Mouse (Mus musculus): ENCODE measurements around the gene Kif2c.
"Not testable (repeated sequence)": the region's sequence is repeated elsewhere in the genome, so short reads cannot be mapped to it uniquely, and the experiment has no call there.

The Kif2c gene

GRCm38 (mm10) chr4:117202992-117203354 lies 20.5 kb upstream of the Kif2c start:
- DNase-seq (ENCODE audit: low read depth, low spot score): peak; percentile 18
- no peaks in the 10 kb centered on the region for H3K27me3 ChIP-seq (ENCODE audit: control insufficient read depth, insufficient read depth, low read length, poor library complexity, severe bottlenecking)
- no peaks in the 10 kb centered on the region for H3K36me3 ChIP-seq (ENCODE audit: control insufficient read depth, insufficient read depth, low read length, poor library complexity, severe bottlenecking)

- no peaks in the 10 kb centered on the region for H3K36me3 ChIP-seq (ENCODE audit: control insufficient read depth, insufficient read depth, low read length, poor library complexity, severe bottlenecking)
- peak; percentile 89 for DNase-seq (ENCODE audit: low read depth, low spot score)
- H3K27me3 ChIP-seq (ENCODE audit: control insufficient read depth, insufficient read depth, low read length, poor library complexity, severe bottlenecking): no peaks in the 10 kb centered on the region
These were observed 19.9 kb upstream of the Kif2c start for GRCm38 (mm10) chr4:117202046-117202991.

- DNase-seq (ENCODE audit: low read depth, low spot score): no peak
- H3K27me3 ChIP-seq (ENCODE audit: control insufficient read depth, insufficient read depth, low read length, poor library complexity, severe bottlenecking): no peaks in the 10 kb centered on the region
- H3K36me3 ChIP-seq (ENCODE audit: control insufficient read depth, insufficient read depth, low read length, poor library complexity, severe bottlenecking): no peaks in the 10 kb centered on the region
These were observed 9.4 kb upstream of the Kif2c start for GRCm38 (mm10) chr4:117191804-117192203.

GRCm38 (mm10) chr4:117190660-117191059 lies 8.2 kb upstream of the Kif2c start:
- H3K36me3 ChIP-seq (ENCODE audit: control insufficient read depth, insufficient read depth, low read length, poor library complexity, severe bottlenecking): no peaks in the 10 kb centered on the region
- no peak for DNase-seq (ENCODE audit: low read depth, low spot score)
- no peaks in the 10 kb centered on the region for H3K27me3 ChIP-seq (ENCODE audit: control insufficient read depth, insufficient read depth, low read length, poor library complexity, severe bottlenecking)

- H3K36me3 ChIP-seq (ENCODE audit: control insufficient read depth, insufficient read depth, low read length, poor library complexity, severe bottlenecking): no peaks in the 10 kb centered on the region
- peak; percentile 82 for DNase-seq (ENCODE audit: low read depth, low spot score)
These were observed 7.6 kb upstream of the Kif2c start for GRCm38 (mm10) chr4:117189856-117190543.

GRCm38 (mm10) chr4:117189382-117189855 lies 7.0 kb upstream of the Kif2c start:
- no peaks in the 10 kb centered on the region for H3K36me3 ChIP-seq (ENCODE audit: control insufficient read depth, insufficient read depth, low read length, poor library complexity, severe bottlenecking)
- DNase-seq (ENCODE audit: low read depth, low spot score): peak; percentile 93
- H3K27me3 ChIP-seq (ENCODE audit: control insufficient read depth, insufficient read depth, low read length, poor library complexity, severe bottlenecking): no peaks in the 10 kb centered on the region

More at GRCm38 (mm10) chr4:117189856-117190543, 7.6 kb upstream of the Kif2c start:
- H3K27me3 ChIP-seq (ENCODE audit: control insufficient read depth, insufficient read depth, low read length, poor library complexity, severe bottlenecking): no peaks in the 10 kb centered on the region

GRCm38 (mm10) chr4:117188969-117189368 lies 6.5 kb upstream of the Kif2c start:
- no peak for DNase-seq (ENCODE audit: low read depth, low spot score)
- Histone ChIP-seq H3K27me3 (ENCODE audit: control insufficient read depth, insufficient read depth, low read length, poor library complexity, severe bottlenecking) (no peaks in the 10 kb centered on the region), H3K36me3 (ENCODE audit: control insufficient read depth, insufficient read depth, low read length, poor library complexity, severe bottlenecking) (no peaks in the 10 kb centered on the region)

GRCm38 (mm10) chr4:117182759-117183096 lies 289 bp upstream of the Kif2c start:
- H3K36me3 ChIP-seq (ENCODE audit: control insufficient read depth, insufficient read depth, low read length, poor library complexity, severe bottlenecking); H3K27me3 ChIP-seq (ENCODE audit: control insufficient read depth, insufficient read depth, low read length, poor library complexity, severe bottlenecking); DNase-seq (ENCODE audit: low read depth, low spot score): not testable (repeated sequence)

- H3K27me3 ChIP-seq (ENCODE audit: control insufficient read depth, insufficient read depth, low read length, poor library complexity, severe bottlenecking): no peaks in the 10 kb centered on the region
- H3K36me3 ChIP-seq (ENCODE audit: control insufficient read depth, insufficient read depth, low read length, poor library complexity, severe bottlenecking): no peaks in the 10 kb centered on the region
- DNase-seq (ENCODE audit: low read depth, low spot score): no peak
These were observed 12.5 kb downstream of the Kif2c start for GRCm38 (mm10) chr4:117169936-117170335.

GRCm38 (mm10) chr4:117161183-117161582 lies 21.3 kb downstream of the Kif2c start:
- DNase-seq (ENCODE audit: low read depth, low spot score): no peak
- no peaks in the 10 kb centered on the region for H3K27me3 ChIP-seq (ENCODE audit: control insufficient read depth, insufficient read depth, low read length, poor library complexity, severe bottlenecking)
- no peaks in the 10 kb centered on the region for H3K36me3 ChIP-seq (ENCODE audit: control insufficient read depth, insufficient read depth, low read length, poor library complexity, severe bottlenecking)

GRCm38 (mm10) chr4:117159666-117160065 lies 22.8 kb downstream of the Kif2c start:
- Histone ChIP-seq H3K27me3 (ENCODE audit: control insufficient read depth, insufficient read depth, low read length, poor library complexity, severe bottlenecking) (no peaks in the 10 kb centered on the region), H3K36me3 (ENCODE audit: control insufficient read depth, insufficient read depth, low read length, poor library complexity, severe bottlenecking) (no peaks in the 10 kb centered on the region)
- no peak for DNase-seq (ENCODE audit: low read depth, low spot score)

GRCm38 (mm10) chr4:117156372-117156771 lies 26.1 kb downstream of the Kif2c start:
- Histone ChIP-seq H3K27me3 (ENCODE audit: control insufficient read depth, insufficient read depth, low read length, poor library complexity, severe bottlenecking) (no peaks in the 10 kb centered on the region), H3K36me3 (ENCODE audit: control insufficient read depth, insufficient read depth, low read length, poor library complexity, severe bottlenecking) (peaks cover 16% of the 10 kb centered on the region)
- no peak for DNase-seq (ENCODE audit: low read depth, low spot score)

- Histone ChIP-seq H3K36me3 (ENCODE audit: control insufficient read depth, insufficient read depth, low read length, poor library complexity, severe bottlenecking) (peaks cover 17% of the 10 kb centered on the region), H3K27me3 (ENCODE audit: control insufficient read depth, insufficient read depth, low read length, poor library complexity, severe bottlenecking) (no peaks in the 10 kb centered on the region)
- peak; percentile 87 for DNase-seq (ENCODE audit: low read depth, low spot score)
These were observed 26.6 kb downstream of the Kif2c start, which contains the start of gene Rps8 for GRCm38 (mm10) chr4:117155792-117156355. TSS of gene Rps8 (minus strand) at chr4:117156243.

GRCm38 (mm10) chr4:117155020-117155791 lies 27.2 kb downstream of the Kif2c start:
- peaks cover 18% of the 10 kb centered on the region for H3K36me3 ChIP-seq (ENCODE audit: control insufficient read depth, insufficient read depth, low read length, poor library complexity, severe bottlenecking)
- no peaks in the 10 kb centered on the region for H3K27me3 ChIP-seq (ENCODE audit: control insufficient read depth, insufficient read depth, low read length, poor library complexity, severe bottlenecking)
- DNase-seq (ENCODE audit: low read depth, low spot score): no peak

All from splenic B cell, adult 2 months (primary cell).